Mouse (Mus musculus) ES-Bruce4 (cell line): ENCODE data around the gene Lrrc45.

Experiments
- EP300 ChIP-seq: IDR thresholded peaks from 2 replicates; pipeline ENCODE4 v1.6.1; 2011; ENCODE audit warnings: low read depth, low read length; ENCODE audit not compliant: insufficient read depth
- POLR2A ChIP-seq: IDR thresholded peaks from one replicate; pipeline ENCODE4 v1.8.1; 2011; ENCODE audit warnings: low read length; ENCODE audit not compliant: insufficient read depth

DNA sequence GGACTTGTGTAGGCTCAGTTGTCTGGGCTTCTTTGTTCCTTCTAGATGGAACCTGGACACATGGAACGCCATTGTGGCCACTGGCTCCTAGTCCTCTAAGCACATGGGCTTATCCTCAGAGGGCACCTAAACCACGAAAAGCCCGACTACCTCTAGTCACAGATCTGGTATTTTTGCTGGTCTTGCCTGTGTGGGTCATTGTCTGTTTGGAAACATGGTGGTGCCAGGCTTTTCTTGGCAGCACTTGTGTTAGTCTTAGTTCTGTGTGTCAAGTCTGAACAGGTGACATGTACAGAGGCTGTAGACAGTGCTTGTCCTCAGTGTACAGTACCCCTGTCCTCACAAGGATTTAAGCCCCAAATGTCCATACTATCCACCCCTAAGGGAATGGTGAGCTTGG, 30.2 kb upstream of the Lrrc45 start:
- TF ChIP-seq POLR2A (no peak), EP300 (no peak)
